Mouse (Mus musculus) layer of hippocampus, adult 18-20 months (tissue): ENCODE results near the gene Col6a1. TPM values are rescaled to one million over a fixed set of nuclear protein-coding genes. Genes with fewer than 3 reads are reported as not detected.
A peak's percentile ranks its signal among the peaks of the same experiment; 100 is the strongest.

Experiments used
- DNase-seq, 2 experiments: peaks; one replicate each; pipeline ENCODE4 v3.0.0; 2022; ENCODE audit warnings: low spot score in 2 of 2
- long read RNA-seq: library from polyadenylated mRNA; stranded (forward); transcript quantifications from one replicate; pipeline ENCODE4 v2.0.0, GENCODE M21; 2021
- total RNA-seq, 2 experiments: library from RNA; stranded (reverse); gene quantifications; 2 replicates each; pipeline ENCODE4 v1.2.3; 2021

Col6a1 gene
- 10 to 100 TPM; 31.4 to 36.0 TPM for total RNA-seq
- long read RNA-seq, partial matches to known transcripts = 7 of 35 reads
- long read RNA-seq, other reads (novel, unspliced or antisense) = 28 of 35 reads

- DNase-seq = no peak
Measured at GRCm38 (mm10) chr10:76725682-76726285, at the start of gene Col6a1. Gene Col6a1, minus strand, starts transcription at chr10:76726168.

GRCm38 (mm10) chr10:76771624-76772023 is 45.7 kb upstream of the Col6a1 start:
- no peak for DNase-seq

- DNase-seq = no peak
Measured at GRCm38 (mm10) chr10:76771086-76771485, 45.1 kb upstream of the Col6a1 start.

- DNase-seq = no peak
Measured at GRCm38 (mm10) chr10:76769581-76769980, 43.6 kb upstream of the Col6a1 start.

DNA sequence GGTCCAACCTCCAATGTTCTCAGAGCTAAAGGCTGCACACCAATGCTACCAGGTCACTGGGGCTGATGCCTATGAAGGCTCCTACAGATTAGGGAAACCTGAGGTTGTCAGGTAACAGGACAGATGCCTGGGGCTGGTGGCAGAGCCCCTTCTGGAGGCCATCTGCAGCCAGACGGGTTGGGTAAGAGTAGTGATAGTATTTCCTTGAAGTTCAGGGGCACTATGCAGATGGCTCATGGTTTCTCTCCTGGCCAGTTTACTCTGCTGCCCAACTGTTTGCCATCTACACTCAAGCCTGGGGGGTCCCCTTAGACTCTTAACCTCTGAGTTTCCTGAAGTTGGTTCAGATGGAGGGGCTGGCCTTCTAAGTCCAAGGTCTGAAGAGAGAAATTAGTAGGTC is 40.2 kb upstream of the Col6a1 start:
- no peak for DNase-seq

DNA sequence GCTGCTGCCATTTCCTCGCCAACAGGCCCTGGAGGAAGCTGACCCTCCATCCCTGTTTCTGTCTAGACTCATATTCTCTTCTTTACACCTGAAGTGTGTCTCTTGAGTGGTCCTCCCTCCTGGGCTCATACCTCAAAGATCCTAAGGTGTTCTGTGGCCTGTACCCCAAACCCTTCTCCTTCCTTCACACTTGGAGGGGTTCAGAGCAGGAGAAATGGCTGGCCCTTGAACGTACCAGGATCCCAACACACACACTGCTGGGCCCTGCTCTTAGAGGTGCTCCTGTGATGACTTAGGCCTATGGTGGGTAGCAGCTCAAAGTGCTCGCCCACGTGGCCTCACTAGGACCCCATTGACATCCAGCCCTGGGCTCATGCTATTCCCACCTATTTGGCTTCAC is 39.0 kb upstream of the Col6a1 start:
- DNase-seq = no peak

GRCm38 (mm10) chr10:76763016-76763415 is 37.0 kb upstream of the Col6a1 start:
- peak in 1 of 2 experiments; percentile 43 for DNase-seq

- DNase-seq = peak in 1 of 2 experiments; percentile 25
Measured at GRCm38 (mm10) chr10:76762411-76762810, 36.4 kb upstream of the Col6a1 start.

DNA sequence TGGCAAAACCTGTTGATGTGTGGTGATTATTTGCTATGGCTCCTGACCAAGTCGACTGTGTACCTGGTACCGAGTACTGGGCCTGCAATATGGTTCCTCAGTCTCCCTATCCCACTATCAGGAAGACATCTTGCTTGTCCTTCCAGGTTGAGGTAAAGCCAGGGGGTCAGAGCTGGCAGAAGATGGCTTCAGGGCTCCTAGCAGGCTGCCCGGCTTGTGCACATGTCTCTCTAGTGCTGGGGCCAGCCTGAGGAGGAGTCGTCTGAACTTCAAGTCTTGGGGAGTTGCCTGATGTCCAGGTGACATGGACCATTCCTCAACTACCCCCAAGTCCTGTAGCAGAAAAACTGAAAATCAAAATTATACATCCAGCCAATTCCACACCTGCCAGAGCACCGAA is 33.9 kb upstream of the Col6a1 start:
- DNase-seq = no peak

GRCm38 (mm10) chr10:76753640-76754039 is 27.7 kb upstream of the Col6a1 start:
- no peak for DNase-seq

- peak in 1 of 2 experiments; percentile 30 for DNase-seq
Measured at GRCm38 (mm10) chr10:76744267-76744666, 18.3 kb upstream of the Col6a1 start.

DNA sequence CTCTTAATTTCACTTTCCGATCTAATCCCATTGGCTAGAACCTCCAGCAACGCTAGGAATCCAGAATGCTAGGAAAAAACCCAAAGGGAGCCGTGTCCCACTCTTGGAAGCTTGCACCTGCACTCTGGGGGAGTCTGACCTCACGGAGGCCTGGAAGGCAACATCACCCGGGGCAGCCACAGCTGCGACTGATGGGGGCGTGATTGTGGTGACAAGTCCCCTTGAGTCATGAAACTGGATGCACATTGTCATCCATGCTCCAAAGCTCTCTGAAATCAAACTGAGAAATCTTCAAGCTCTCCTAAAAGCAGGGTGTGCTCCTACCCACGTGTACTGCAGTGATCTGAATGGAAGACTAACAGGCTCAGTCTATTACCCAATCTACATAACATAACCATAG is 10.8 kb upstream of the Col6a1 start:
- no peak for DNase-seq

DNA sequence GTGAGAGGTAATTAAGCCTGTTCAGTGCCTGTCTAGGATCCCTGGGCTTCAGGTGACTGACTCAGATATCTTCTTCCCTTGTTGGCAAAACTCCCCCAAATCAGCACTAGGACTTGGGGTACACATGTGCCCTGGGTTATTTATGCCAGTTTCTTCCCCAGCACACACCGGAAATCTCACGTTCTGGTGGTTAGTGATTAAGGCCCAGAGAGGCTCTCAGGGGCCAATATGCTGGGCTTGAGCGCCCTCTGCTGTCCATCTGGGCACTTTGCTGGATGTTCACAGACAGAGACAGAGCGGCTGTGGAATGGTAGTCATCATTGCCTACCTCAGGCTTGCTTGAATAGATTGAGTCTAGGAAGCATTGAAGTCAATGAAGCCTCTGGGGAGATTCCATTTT is 9.0 kb upstream of the Col6a1 start:
- DNase-seq = peak; percentile 77 to 92

DNA sequence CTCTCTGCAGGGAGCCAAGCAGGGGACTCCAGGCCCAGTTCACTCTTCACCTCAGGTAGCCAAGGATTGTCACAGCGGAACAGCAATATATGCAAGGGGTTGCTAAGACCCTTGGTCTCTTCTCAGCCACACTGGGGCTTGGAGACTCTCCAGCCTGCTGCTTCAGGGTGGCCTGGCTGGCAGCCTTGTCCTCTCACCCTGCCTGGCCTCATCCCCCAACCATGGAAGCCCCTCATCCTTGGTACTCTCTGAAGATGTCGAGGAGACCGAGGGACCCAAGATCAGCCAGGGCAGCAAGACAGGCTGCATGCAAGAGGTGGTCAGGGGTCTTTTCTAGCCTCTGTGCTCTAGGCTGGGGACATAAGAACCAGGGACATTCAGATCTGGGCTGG is 7.7 kb upstream of the Col6a1 start:
- DNase-seq = no peak

DNA sequence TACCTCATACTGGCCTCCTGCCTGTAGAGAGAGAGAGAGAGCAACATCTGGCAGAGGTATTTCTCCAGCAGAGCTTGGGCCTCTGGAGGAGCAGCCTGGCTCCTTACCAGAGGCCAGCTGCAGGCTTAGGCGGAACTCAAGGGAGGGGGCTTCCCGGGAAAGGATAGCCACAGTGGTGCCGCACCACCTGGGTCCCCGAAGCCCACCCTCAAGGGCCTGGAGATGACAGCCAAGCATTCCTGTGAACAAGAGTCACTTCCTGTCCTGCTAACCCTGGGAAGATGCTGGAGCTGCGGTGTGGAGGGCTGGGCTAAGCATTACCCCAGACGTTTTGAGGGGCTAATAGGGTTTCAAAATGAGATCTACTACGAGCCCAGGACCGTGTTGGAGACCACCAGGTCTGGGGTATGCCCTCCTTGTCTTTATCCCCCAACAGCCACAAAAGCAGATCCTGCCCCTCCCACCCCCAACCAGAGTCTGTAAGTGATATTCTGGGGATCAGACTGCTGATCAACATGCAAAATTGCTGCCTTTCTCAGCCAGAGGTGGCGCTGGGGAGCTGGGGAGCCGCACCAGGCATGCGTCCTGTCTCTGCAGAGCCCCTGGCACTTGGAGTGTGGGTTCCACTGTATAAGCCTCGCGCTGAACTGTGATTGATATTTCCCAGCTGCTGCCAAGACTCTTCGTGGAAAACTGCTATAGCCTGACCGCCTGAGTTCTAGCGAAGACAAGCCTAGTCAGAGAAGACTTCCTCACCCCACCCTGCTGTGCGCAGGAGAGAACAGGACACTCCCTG is 7.1 kb upstream of the Col6a1 start:
- peak; percentile 67 to 74 for DNase-seq

DNA sequence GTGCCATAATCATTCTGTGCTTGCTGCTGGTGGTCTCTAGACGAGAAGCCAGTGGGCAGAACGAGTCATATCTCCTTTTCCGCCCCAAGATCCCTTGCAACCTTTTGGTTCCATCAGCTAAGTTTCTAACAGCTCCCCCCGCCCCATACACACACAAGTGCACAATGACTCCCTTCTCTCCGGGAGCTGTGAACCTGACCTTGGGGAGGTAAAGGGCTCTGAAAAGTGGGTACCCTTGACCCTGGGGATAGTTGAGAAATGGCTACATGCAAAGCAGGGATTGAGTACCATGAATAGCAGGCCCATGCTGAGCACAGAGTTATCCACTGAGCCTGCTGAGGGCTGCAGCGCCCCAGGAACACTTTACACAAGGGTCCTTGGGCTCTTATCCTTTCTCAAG is 6.4 kb upstream of the Col6a1 start:
- DNase-seq = no peak

- no peak for DNase-seq
Measured at GRCm38 (mm10) chr10:76731621-76732239, 5.8 kb upstream of the Col6a1 start.

DNA sequence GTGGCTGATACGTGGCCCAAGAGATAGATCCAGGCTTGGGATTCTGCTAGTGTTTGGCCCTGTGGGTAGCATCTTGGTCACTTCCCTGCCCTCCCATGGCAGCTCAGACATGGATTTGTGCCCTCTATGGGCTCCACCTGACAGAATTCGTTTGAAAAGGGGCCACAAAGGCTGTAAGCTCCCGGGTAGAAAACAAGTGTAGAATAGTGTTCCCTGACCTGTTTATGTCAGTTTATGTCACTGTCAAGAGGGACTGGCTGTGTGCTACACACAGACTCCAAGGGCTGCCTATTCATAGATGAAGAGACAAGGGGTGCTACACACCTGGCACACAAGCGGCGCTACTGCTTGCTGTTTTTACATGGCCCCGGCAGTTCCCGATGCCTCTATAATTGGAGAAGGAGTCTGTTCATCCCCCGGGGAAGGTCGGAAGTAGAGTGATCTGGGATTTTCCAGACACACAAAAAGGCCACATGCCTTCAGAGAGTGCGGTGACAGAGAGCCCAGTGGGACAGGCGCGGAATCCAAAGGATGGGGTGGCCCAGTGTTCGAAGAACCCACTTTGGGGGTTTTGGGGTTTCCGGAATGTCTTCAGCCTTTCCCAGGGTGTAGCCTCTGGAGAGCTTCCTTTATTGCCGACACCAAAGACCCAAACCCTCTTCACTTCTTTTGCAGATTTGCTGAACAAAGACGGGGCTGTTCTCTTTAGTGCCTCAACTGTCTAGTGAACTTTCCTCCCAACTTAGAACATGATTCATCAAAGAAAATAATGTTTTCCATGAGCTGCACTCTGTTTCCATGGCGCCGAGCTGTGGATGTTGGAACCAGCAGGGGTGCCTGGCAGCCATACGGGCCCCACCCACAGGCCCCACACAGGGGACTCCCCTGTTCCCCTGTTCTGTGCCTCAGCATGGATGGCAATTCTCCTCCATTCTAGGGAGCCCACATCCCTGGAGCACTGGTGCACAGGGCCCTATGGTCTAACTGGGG is 4.0 kb upstream of the Col6a1 start:
- DNase-seq = peak; percentile 78 to 87

DNA sequence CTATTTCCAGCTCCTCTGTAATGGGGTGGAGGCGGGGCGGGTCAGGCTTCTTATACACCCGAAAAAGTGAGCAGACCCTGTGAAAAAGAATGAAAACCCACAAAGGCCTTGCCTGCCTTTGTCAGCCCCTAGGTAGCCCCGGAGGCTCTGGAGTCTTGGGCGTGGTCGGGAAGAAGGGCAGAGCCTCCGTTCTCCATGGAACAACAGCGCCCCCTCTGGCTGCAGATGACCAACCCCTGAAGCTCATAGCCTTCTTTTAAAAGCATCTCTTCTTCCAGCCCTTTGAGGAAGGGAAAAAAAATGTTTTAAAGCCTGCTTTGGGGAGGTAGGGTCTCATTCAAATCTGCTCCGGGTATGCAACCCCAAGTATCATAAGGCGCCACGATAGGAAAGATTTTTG is 2.4 kb upstream of the Col6a1 start:
- peak; percentile 33 to 55 for DNase-seq

- no peak for DNase-seq
Measured at GRCm38 (mm10) chr10:76727301-76727700, 1.3 kb upstream of the Col6a1 start.

DNA sequence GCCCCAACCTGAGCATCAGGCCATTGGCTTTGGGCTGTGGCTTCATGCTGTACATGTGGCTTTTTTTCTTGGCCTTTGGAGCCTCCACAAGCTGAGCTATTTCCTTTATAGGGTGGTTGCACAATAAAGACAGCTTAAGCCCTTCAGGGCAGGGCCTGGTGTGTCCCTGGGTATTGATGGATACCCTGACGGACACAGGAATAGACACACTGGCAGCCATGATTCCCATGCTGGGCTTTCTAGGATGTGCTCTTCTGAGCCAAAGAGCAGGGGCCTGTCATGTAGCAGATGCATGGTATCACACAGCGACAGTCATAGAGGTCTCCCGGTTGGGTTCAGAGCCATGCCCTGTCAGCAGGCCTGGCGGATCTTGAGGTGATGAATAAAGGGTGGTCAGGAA is 898 bp upstream of the Col6a1 start:
- DNase-seq = no peak
